Mouse (Mus musculus) Muller cell, postnatal 12 days (primary cell): ENCODE data around the gene Etl4.

Experiments
- DNase-seq: peaks from one replicate; pipeline ENCODE4 v3.0.0-alpha.2; 2015; ENCODE audit errors: inconsistent ontology term

The Etl4 gene

GRCm38 (mm10) chr2:20519447-20520098, 610.0 kb downstream of the Etl4 start:
- DNase-seq: peak; percentile 89

DNA sequence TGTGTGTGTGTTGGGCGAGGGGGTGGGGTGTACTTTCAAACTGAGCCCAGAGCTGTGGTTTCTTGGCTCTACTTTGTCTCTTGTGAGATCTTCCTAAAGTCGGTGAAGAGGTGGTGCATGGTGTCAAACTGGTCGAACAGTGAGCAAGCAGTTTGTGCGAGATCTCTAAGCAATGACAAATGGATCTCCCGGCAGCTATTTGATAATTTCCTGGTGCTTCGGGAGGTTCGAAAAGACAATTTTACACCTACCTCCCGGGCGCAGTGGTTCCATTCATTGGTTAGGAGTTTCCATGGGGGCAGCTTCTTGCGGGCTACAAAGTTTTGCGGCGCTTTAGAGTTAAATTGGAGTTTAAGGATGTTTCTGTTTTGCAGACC, 610.5 kb downstream of the Etl4 start:
- peak; percentile 50 for DNase-seq

- DNase-seq: peak; percentile 29
Observed at GRCm38 (mm10) chr2:20520636-20521595, 611.3 kb downstream of the Etl4 start.

GRCm38 (mm10) chr2:20521686-20522285, 612.2 kb downstream of the Etl4 start:
- DNase-seq: no peak

- DNase-seq: no peak
Observed at GRCm38 (mm10) chr2:20523636-20524035, 614.1 kb downstream of the Etl4 start.

DNA sequence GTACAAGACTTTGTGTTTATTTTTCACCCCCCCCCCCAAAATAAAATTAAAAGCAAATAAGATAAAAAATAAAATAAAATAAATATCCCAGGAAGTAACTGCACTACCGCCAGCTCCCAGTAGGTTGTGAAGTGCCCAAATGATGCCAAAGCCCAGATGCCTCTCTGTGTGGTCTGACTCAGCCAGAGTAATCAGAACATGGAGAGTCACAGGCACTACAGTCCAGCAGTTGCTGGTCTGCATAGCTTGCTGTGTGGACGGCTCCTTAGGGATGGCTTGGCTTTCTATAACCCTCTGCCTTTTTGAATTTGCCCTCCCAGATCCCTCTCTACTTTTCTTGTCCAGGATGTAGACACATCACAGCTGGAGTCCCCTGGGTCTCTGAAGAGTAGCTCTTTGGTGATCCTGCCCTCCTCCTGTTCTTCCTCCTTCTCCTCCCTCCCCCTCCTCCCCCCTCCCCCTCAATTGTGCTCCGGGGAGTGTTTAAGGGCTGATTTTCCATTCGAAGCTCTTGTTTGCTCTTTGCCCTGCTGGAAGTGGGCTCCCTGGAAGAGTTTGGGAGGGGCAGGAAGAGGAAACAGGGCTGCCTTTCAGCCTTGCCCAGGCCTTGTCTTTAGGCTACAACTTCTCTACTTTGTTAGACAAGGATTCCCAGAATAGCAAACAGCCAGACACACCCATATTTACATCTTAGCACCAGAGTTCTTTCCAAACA, 616.5 kb downstream of the Etl4 start:
- no peak for DNase-seq

- DNase-seq: no peak
Observed at GRCm38 (mm10) chr2:20526856-20527255, 617.3 kb downstream of the Etl4 start.

DNA sequence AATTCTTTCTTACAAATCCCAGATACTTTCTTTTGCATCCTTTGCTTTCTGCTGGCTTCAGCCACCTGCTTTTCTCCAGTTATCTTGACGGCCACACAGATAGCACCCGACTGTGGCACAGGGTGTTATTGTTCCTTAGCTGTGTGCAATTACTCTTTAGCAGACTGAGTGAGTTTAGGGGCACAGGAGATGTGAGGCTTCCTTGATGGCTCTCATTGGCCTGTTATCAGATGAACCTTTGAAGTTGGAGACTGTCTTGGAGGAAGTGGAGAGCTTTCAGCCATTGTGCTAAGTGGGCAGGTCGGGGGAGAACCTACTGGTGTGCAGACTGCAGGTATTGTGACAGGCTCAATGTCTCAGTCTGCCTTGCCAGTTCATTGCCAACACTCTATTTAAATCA, 623.0 kb downstream of the Etl4 start:
- DNase-seq: no peak

DNA sequence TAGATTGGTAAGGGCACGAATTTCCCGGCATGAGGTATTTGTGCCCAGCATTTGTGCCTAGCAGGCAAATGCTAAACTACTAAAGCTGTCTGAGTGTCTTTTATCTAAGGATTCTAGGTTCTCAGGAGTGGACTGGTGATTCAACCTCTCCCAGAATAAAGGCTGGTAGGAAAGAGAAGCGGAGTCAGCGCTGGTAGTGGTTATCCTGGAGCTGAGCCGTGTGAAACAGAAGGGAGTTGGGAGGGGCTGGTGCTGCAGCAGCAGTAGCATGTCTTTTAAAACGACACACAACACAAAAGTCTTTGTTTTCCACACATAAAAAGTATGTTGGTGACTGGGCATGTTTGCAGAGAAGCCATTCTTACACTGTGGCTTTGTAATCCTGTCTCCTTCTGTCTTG, 628.2 kb downstream of the Etl4 start:
- no peak for DNase-seq

DNA sequence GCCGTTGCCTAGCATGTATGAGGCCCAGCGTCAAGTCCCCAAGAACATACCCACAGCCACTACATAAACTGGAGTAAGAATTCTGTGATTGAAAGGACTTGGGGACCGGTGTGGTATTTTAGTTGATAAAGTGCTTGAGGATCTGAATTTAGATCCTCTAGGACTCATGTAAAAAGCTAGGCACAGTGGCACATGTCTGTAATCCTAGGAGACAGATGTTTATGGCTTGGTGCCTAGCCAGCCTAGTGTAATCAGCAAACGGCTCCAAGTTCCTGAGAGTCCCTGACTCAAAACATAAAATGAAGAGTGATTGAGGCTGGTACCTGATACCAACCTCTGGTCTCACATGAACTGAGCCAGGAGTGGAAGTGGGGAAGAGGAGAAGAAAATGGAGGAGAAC, 629.3 kb downstream of the Etl4 start:
- DNase-seq: no peak

GRCm38 (mm10) chr2:20541261-20541660, 631.7 kb downstream of the Etl4 start:
- DNase-seq: no peak

DNA sequence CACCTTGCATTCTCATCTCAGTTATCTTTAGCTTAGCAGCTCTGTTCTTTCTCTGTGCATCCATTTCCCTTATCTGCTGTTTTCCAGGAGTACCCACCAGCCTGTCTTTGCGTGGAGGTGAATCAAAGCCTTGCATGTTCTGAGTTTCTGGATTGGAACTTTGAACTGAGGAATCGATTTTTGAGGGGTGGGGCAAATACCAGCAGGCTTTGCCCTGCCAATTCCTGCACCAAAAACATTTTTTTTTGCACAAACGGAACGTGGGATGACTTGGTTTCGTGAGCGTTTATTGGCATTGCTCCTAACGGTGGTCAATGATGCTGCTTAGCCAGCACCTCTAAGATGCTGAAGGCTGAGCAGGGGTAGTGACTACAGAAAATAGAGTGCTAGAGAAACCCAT, 632.7 kb downstream of the Etl4 start:
- DNase-seq: no peak

- no peak for DNase-seq
Observed at GRCm38 (mm10) chr2:20545624-20546023, 636.0 kb downstream of the Etl4 start.

DNA sequence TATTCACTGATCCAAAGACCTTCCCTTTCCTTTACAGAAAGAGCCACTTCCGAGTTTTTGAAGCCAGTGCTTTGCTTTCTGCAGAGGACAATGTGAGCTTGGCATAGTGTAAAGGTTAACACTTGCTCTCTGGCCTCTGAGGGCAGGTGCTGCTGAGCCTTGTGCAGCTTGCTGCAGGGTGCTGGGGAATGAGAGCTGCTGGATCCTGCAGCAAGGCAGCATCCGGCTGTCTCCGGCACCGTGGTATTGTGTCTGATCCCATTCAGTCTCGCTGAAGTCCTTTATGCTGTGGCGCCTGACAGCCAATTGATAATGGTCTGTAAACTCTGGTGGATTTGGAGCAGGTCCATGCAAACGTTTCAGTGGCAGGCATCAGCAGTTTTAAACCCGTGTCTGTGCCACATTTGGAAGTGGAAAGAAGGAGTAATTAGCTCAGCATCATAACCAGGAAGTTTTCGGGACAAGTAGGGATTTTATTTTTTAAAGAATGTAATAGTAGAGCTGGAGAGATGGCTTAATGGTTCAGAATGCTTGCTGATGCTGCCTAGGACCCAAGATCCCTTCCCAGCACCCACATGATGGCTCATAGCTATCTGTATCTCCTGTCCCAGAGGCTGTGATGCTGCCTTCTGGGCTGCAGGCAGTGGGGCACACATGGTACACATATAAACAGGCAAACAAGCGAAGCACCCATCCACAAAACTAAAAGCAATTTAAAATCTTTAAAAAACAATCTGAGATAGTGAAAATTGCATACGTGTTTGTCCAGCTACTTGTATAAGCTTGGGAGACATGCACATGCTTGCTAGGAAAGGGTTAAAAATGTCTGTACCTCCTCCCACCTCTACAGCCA, 637.1 kb downstream of the Etl4 start:
- DNase-seq: peak; percentile 23

GRCm38 (mm10) chr2:20547349-20547677, 637.7 kb downstream of the Etl4 start:
- DNase-seq: peak; percentile 16

DNA sequence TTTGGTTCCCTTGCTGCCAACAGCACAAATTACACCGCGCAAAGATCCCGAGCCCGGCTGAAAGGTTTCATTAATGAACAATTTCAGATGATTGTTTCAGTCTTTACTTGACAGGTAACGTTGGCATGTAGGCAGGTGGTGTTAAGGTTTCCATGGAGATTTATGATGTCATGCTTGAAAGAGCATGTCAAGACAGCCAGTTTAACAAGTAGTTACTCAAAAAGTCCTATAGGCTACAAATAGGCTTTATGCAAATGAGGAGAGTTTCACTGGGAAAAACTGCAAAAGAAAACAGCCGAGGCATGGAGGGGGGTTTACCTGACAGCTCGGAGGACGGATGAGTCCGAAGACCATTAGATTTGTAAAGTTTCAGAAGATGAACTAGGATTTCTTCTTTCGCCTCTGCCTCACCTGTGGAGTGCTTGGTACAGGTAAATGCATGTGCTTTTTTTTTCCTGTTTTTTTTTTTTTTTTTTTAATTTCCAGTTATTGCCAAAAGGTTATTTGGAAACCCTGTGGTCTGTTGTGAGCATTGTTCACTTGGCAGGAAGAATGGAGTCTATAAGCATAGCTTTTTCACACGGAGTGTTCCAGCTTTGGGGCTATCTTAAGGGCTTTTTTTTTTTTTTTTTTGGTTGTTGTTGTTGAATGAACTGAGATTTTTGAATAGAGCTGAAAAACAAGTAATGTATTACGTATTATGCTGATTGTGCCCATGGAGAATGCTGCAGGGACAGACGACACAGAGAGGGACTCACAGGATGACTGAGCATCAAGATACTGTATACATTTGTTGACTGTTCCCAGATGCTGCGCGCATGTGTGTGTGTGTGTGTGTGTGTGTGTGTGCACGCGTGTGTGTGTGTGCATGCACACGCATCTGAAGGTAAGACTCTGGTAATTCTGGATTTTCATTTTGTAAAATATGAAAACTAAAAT, 638.4 kb downstream of the Etl4 start:
- DNase-seq: peak; percentile 25

DNA sequence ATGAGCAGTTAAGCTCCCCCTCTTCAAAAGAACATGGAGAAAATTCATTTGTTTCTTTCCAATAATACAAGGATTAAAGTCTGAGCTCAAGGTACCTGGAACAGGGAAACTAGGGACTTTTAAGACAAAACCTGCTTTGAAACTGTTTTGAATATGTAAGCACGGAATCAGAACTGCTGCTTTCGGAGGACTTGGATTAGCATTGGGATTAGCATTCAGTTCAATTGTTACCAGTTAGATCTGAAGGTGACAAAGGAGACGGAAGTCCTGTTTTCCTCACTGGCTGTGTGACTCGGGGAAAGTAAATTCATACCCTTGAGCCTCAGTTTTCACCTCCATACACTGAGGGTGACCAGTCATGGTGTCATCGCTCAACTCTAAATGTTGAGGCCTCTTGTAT, 639.5 kb downstream of the Etl4 start:
- DNase-seq: no peak

- DNase-seq: no peak
Observed at GRCm38 (mm10) chr2:20549996-20550395, 640.4 kb downstream of the Etl4 start.

GRCm38 (mm10) chr2:20555706-20556105, 646.1 kb downstream of the Etl4 start:
- DNase-seq: no peak

DNA sequence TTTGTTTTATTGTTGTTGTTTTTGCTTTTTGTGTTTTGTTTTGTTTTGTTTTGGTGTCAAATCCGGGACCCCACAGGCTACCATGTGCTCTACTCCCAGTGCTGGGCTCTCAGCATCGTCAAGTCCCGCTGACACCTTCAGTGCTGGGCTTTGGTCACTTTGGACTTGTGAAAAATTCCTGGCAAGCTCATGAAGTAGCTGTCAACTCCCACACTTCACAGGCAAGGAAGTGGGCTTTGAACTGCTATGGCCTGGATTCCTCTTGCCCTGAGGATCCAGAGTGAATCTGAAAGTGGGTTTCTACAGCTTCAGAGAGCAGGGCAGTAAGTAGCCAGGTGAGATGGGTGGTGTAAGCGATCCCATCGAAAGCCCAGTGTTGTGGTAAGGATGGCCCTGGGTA, 649.5 kb downstream of the Etl4 start:
- DNase-seq: no peak
